Mouse (Mus musculus) lung, postnatal 14 days (tissue): ENCODE measurements at regions not wholly inside any gene's neighbourhood (a gene's known extent, or its start where the extent isn't known, plus 50 kb on each side); places are given as distances from the start of the nearest gene placed in this dataset.
"Not testable (repeated sequence)": the region's sequence is repeated elsewhere in the genome, so short reads cannot be mapped to it uniquely, and the experiment has no call there.

ENCODE experiments used
- DNase-seq: peaks from one replicate; pipeline ENCODE4 v3.0.0; 2021

- no peak for DNase-seq
These were observed 87.6 kb downstream of the Serpinb8 start for GRCm38 (mm10) chr1:107677404-107677803.

GRCm38 (mm10) chr1:107696858-107697257 is 107.1 kb downstream of the Serpinb8 start:
- no peak for DNase-seq

GRCm38 (mm10) chr1:107706108-107706548 is 116.3 kb downstream of the Serpinb8 start:
- no peak for DNase-seq

- DNase-seq = no peak
These were observed 118.8 kb downstream of the Serpinb8 start for GRCm38 (mm10) chr1:107708601-107709000.

GRCm38 (mm10) chr1:107714869-107715268 is 125.1 kb downstream of the Serpinb8 start:
- DNase-seq = no peak

- DNase-seq = no peak
These were observed 129.5 kb downstream of the Serpinb8 start for GRCm38 (mm10) chr1:107719304-107719703.

GRCm38 (mm10) chr1:107728113-107728839 is 138.5 kb downstream of the Serpinb8 start:
- no peak for DNase-seq

GRCm38 (mm10) chr1:107765307-107765706 is 175.5 kb downstream of the Serpinb8 start:
- DNase-seq = no peak

- DNase-seq = no peak
These were observed 177.6 kb downstream of the Serpinb8 start for GRCm38 (mm10) chr1:107767198-107767947.

- no peak for DNase-seq
These were observed 183.2 kb downstream of the Serpinb8 start for GRCm38 (mm10) chr1:107772967-107773366.

GRCm38 (mm10) chr1:107783079-107783478 is 193.3 kb downstream of the Serpinb8 start:
- no peak for DNase-seq

GRCm38 (mm10) chr1:107805823-107806222 is 216.0 kb downstream of the Serpinb8 start:
- DNase-seq = no peak

- not testable (repeated sequence) for DNase-seq
These were observed 217.6 kb downstream of the Serpinb8 start for GRCm38 (mm10) chr1:107807367-107807766.

GRCm38 (mm10) chr1:107811136-107811535 is 221.3 kb downstream of the Serpinb8 start:
- DNase-seq = no peak

- no peak for DNase-seq
These were observed 222.1 kb downstream of the Serpinb8 start for GRCm38 (mm10) chr1:107811859-107812258.

- DNase-seq = no peak
These were observed 248.1 kb downstream of the Serpinb8 start for GRCm38 (mm10) chr1:107837877-107838276.

GRCm38 (mm10) chr1:107852386-107852785 is 262.6 kb downstream of the Serpinb8 start:
- no peak for DNase-seq

GRCm38 (mm10) chr1:107853001-107853400 is 263.2 kb downstream of the Serpinb8 start:
- no peak for DNase-seq

- DNase-seq = no peak
These were observed 308.1 kb downstream of the Serpinb8 start for GRCm38 (mm10) chr1:107897743-107898437.

- DNase-seq = no peak
These were observed 309.5 kb downstream of the Serpinb8 start for GRCm38 (mm10) chr1:107899261-107899660.

- no peak for DNase-seq
These were observed 310.6 kb downstream of the Serpinb8 start for GRCm38 (mm10) chr1:107900449-107900848.

GRCm38 (mm10) chr1:107900913-107901312 is 311.1 kb downstream of the Serpinb8 start:
- DNase-seq = no peak

GRCm38 (mm10) chr1:107908236-107909063 is 318.6 kb downstream of the Serpinb8 start:
- peak; percentile 11 for DNase-seq
